Comparison of ENCODE assay signal across 8 mouse cellular contexts in the genomic region with DNA sequence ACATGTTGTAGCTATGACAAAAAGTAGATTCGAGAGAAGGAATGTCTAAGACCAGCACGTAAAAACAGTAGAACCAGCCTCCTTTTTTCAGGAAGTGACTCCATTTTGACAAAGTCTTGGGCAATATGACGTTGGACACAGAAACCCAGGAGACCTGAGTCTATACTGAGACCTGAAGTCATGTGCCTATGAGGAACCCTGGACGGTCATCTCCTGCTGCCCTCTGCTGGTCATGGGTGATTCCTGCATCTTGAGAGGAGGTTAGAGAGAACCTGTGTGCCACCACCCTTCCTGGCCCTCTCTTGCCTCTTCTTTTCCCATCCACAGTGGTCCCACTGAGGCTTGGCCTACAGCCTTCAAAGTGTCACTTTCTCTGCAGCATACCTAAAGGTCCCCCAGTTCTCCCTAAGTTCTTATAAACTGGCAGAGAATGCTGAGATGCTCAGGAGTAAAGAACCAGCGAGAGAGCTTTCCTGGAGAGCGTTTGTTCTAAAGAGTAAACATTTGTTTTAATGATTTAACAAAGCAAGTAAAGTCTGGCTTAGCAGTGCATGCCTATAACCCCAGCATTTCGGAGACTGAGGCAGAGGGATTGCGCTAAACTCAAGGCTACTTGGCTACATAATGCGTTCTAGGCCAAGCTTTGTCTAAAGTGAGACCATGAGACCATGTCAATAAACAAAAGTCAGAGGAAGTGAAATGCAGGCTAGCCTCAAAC. TPM values are rescaled to one million over a fixed set of nuclear protein-coding genes. Genes with fewer than 3 reads are reported as not detected.
A peak's percentile ranks its signal among the peaks of the same experiment; 100 is the strongest.
DNase-seq lines count a peak whose midpoint lies in the region; ATAC-seq lines count a peak whose summit lies in the region.

No protein-coding gene starts in this region.

- H3K4me2 ChIP-seq in heart, embryonic 11.5 days = no peak overlapping the region
- no peak overlapping the region for H3K4me2 ChIP-seq in midbrain, embryonic 15.5 days

- ATAC-seq in heart, embryonic 11.5 days (replicated peaks; ENCODE audit: insufficient number of reproducible peaks, low FRiP score, low TSS enrichment) = no peak; the same call in 1 of the 2 replicates
- ATAC-seq in midbrain, embryonic 15.5 days (replicated peaks) = peak; percentile 65; the same call in 1 of the 2 replicates

- no peak overlapping the region for H3K27ac ChIP-seq in heart, embryonic 11.5 days (ENCODE audit: low read depth, low read length)
- H3K27ac ChIP-seq in embryonic facial prominence, embryonic 10.5 days (replicated peaks) = no peak overlapping the region
- H3K27ac ChIP-seq in midbrain, embryonic 15.5 days = no peak overlapping the region

- no peaks in the 10 kb centered on the region for H3K4me1 ChIP-seq in heart, embryonic 11.5 days (ENCODE audit: control insufficient read depth, insufficient read depth, low read length)
- no peaks in the 10 kb centered on the region; the same call in 1 of the 2 replicates for H3K4me1 ChIP-seq in embryonic facial prominence, embryonic 10.5 days
- no peaks in the 10 kb centered on the region for H3K4me1 ChIP-seq in midbrain, embryonic 15.5 days

- peak; percentile 96 for DNase-seq in heart, adult 11 months
- peak; percentile 83 for DNase-seq in embryonic facial prominence, embryonic 10.5 days (ENCODE audit: low spot score)
- DNase-seq in heart, adult 18-20 months = peak; percentile 77 to 91
- DNase-seq in kidney, adult 18-20 months = peak; percentile 83
- peak; percentile 82 for DNase-seq in left cerebral cortex, postnatal 4 days
- peak; percentile 71 for DNase-seq in spleen, adult 12 weeks (ENCODE audit: low spot score)

- no peaks in the 10 kb centered on the region for H3K27me3 ChIP-seq in heart, embryonic 11.5 days (ENCODE audit: control insufficient read depth, insufficient read depth, low read length)
- no peaks in the 10 kb centered on the region for H3K27me3 ChIP-seq in embryonic facial prominence, embryonic 10.5 days (replicated peaks; ENCODE audit: low read depth, poor library complexity, severe bottlenecking)
- no peaks in the 10 kb centered on the region for H3K27me3 ChIP-seq in midbrain, embryonic 15.5 days (replicated peaks)

- no peaks in the 10 kb centered on the region for H3K36me3 ChIP-seq in heart, embryonic 11.5 days (ENCODE audit: control insufficient read depth, insufficient read depth, low read length)
- no peaks in the 10 kb centered on the region for H3K36me3 ChIP-seq in embryonic facial prominence, embryonic 10.5 days (replicated peaks)
- H3K36me3 ChIP-seq in midbrain, embryonic 15.5 days (replicated peaks) = no peaks in the 10 kb centered on the region

- H3K9me3 ChIP-seq in heart, embryonic 11.5 days (replicated peaks; ENCODE audit: control insufficient read depth, low read length) = no peaks in the 10 kb centered on the region
- H3K9me3 ChIP-seq in embryonic facial prominence, embryonic 10.5 days = no peaks in the 10 kb centered on the region
- no peaks in the 10 kb centered on the region for H3K9me3 ChIP-seq in midbrain, embryonic 15.5 days

- WGBS in heart, embryonic 11.5 days (ENCODE audit: insufficient replicate concordance) = 52% methylated on average over 9 of the region's 9 CpGs
- 59% methylated on average over 9 of the region's 9 CpGs for WGBS in embryonic facial prominence, embryonic 10.5 days
- whole genome bisulfite sequencing in midbrain, embryonic 15.5 days = 58% methylated on average over 9 of the region's 9 CpGs

- intact Hi-C loops in left cerebral cortex, postnatal 4 days (cut with DNase I) = loop anchor here (5.0 kb wide), 1 partner anchor 116 kb away; no protein-coding TSS in a partner anchor

- H3K4me3 ChIP-seq in heart, embryonic 11.5 days (ENCODE audit: low read depth, low read length) = no peak overlapping the region
- H3K4me3 ChIP-seq in embryonic facial prominence, embryonic 10.5 days = no peak overlapping the region
- no peak overlapping the region for H3K4me3 ChIP-seq in midbrain, embryonic 15.5 days

- no peak overlapping the region for H3K9ac ChIP-seq in heart, embryonic 11.5 days (ENCODE audit: low read depth, low read length)
- no peak overlapping the region for H3K9ac ChIP-seq in midbrain, embryonic 15.5 days

RNA-seq across cellular contexts. Expression of a gene that starts 3.4 kb away (rescaled TPM):
- not detected in 2 replicates for polyA plus RNA-seq in heart, embryonic 11.5 days (2014; fragmentation: Nextera tagmentation; extraction: Ambion mirVana)
- polyA plus RNA-seq in embryonic facial prominence, embryonic 10.5 days (2016; fragmentation: Nextera tagmentation; extraction: Ambion mirVana) = 0.29 and 0.94 TPM in 2 replicates
- not detected for total RNA-seq in heart, adult 18-20 months (2021)
- total RNA-seq in left cerebral cortex, postnatal 4 days (2021) = not detected
- polyA plus RNA-seq in midbrain, embryonic 15.5 days (2015; fragmentation: Nextera tagmentation; extraction: Ambion mirVana) = not detected in 2 replicates
